Mouse (Mus musculus) adrenal gland, adult (tissue): ENCODE measurements around the gene Ttc41.

ENCODE experiments used
- DNase-seq, 2 experiments: peaks; one replicate each; pipeline ENCODE4 v3.0.0; 2022 to 2023; ENCODE audit warnings: low spot score in 1 of 2; ENCODE audit not compliant: inconsistent age in 2 of 2

Gene Ttc41

GRCm38 (mm10) chr10:86782656-86783055 lies 77.0 kb downstream of the Ttc41 start:
- DNase-seq, result peak; percentile 25 to 63

- peak; percentile 2 to 41 for DNase-seq
Observed at GRCm38 (mm10) chr10:86783561-86783960, 78.0 kb downstream of the Ttc41 start.

GRCm38 (mm10) chr10:86784126-86784675 lies 78.6 kb downstream of the Ttc41 start:
- peak; percentile 40 to 71 for DNase-seq

GRCm38 (mm10) chr10:86785396-86785795 lies 79.8 kb downstream of the Ttc41 start:
- DNase-seq, result peak; percentile 18 to 42

- peak in 1 of 2 experiments; percentile 3 for DNase-seq
Observed at GRCm38 (mm10) chr10:86786083-86786482, 80.5 kb downstream of the Ttc41 start.

- peak; percentile 27 to 58 for DNase-seq
Observed at GRCm38 (mm10) chr10:86788193-86788592, 82.6 kb downstream of the Ttc41 start.

GRCm38 (mm10) chr10:86789146-86789672 lies 83.6 kb downstream of the Ttc41 start:
- DNase-seq, result peak in 1 of 2 experiments; percentile 51

- DNase-seq, result peak; percentile 54 to 76
Observed at GRCm38 (mm10) chr10:86791507-86792184, 86.0 kb downstream of the Ttc41 start.

- peak; percentile 79 to 89 for DNase-seq
Observed at GRCm38 (mm10) chr10:86793509-86793951, 87.9 kb downstream of the Ttc41 start.

- peak; percentile 11 to 67 for DNase-seq
Observed at GRCm38 (mm10) chr10:86794196-86794595, 88.6 kb downstream of the Ttc41 start.

- DNase-seq, result peak; percentile 48 to 79
Observed at GRCm38 (mm10) chr10:86794794-86795535, 89.4 kb downstream of the Ttc41 start.

- no peak for DNase-seq
Observed at GRCm38 (mm10) chr10:86796073-86796741, 90.6 kb downstream of the Ttc41 start.

GRCm38 (mm10) chr10:86807362-86807761 lies 101.8 kb downstream of the Ttc41 start:
- no peak for DNase-seq

GRCm38 (mm10) chr10:86808013-86808758 lies 102.6 kb downstream of the Ttc41 start:
- no peak for DNase-seq

- no peak for DNase-seq
Observed at GRCm38 (mm10) chr10:86810000-86810399, 104.4 kb downstream of the Ttc41 start.

- DNase-seq, result peak in 1 of 2 experiments; percentile 63
Observed at GRCm38 (mm10) chr10:86810612-86811011, 105.0 kb downstream of the Ttc41 start.

GRCm38 (mm10) chr10:86814292-86815131 lies 108.9 kb downstream of the Ttc41 start:
- DNase-seq, result peak; percentile 88 to 93

GRCm38 (mm10) chr10:86815133-86815532 lies 109.5 kb downstream of the Ttc41 start:
- DNase-seq, result peak; percentile 57 to 78

GRCm38 (mm10) chr10:86819649-86820165 lies 114.1 kb downstream of the Ttc41 start:
- no peak for DNase-seq
